Mouse (Mus musculus): ENCODE data around the gene Lrrc7.

- no peak for TF ChIP-seq CTCF (IDR thresholded peaks at IDR 0.05; ENCODE audit: insufficient read depth, low read length)
- no peak for TF ChIP-seq POLR2A (IDR thresholded peaks at IDR 0.05; ENCODE audit: borderline replicate concordance, extremely low read depth, low read depth, low read length)
Observed at GRCm38 (mm10) chr3:158137796-158138195, 424.2 kb downstream of the Lrrc7 start.

Measured in lung, adult 2 months (tissue).